Mouse (Mus musculus) cerebellum, postnatal 4 days (tissue): Measurements from ENCODE around the gene Cmip.

Experiments used
- DNase-seq, 2 experiments: peaks; one replicate each; pipeline ENCODE4 v3.0.0; 2022; ENCODE audit warnings: low spot score in 2 of 2, mixed read lengths in 1 of 2

Gene Cmip

DNA sequence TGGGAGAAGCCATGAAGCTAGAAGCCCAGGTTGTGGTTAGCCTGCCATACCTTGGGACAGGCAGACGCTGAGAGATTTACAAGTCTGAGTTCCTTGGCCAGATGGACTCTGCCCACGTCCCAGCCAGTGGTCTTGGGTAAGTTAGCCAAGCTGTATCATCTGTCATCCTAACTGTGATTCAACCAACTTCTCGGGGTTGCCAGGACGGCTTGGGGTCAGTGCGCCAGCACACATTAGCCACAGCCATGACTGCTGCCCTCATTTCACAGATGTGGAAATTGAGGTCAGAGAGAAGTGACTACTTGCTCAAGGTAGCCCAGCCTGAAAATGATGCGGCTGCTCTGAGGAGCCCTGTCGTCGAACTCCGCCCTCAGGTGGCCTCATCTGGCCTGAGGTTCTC lies 68.0 kb downstream of the Cmip start:
- no peak for DNase-seq

- DNase-seq: no peak
These were observed 69.9 kb downstream of the Cmip start for GRCm38 (mm10) chr8:117326735-117327134.

DNA sequence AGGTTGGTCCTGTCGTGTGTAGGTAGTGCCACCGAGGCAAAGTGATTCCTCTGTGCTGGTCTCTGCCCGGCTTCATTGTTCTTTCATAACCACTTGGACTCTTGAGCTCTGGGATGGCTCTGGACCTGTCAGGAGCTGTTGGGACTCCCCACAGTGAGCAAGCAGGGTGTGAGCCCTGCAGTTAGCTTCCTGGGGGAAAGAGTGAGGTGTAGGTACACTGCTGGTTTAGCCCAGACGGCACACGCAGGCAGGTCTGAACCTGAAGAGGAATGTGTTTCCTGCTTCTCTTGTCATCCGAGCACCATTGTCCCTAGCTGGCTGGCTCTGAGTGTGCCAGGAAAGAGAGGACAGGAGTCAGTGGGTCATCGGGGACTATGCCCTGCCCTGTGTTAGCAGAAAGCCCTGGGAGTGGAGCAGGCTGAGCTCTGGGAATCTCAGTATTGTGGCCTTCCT lies 70.5 kb downstream of the Cmip start:
- DNase-seq: no peak

GRCm38 (mm10) chr8:117328758-117329157 lies 71.9 kb downstream of the Cmip start:
- DNase-seq: no peak

DNA sequence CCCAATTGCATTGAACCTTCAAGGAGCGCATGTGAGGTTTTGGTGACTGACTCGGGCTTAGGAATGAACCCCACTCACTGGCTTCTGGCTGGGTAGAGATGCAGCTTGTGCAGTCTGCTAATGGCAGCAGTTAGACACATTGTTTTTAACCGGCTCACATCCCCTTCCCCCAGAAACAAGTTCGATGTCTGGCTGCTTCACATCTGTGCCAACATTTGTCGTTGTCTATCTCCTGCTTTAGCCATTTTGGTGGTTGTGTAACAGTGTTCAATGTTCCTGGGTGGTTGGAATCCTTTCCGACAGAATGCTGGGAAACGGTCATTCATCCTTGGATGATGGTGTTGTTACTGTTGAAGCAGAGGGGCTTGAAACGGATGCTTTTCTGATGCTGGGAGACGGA lies 72.3 kb downstream of the Cmip start:
- DNase-seq: no peak

DNA sequence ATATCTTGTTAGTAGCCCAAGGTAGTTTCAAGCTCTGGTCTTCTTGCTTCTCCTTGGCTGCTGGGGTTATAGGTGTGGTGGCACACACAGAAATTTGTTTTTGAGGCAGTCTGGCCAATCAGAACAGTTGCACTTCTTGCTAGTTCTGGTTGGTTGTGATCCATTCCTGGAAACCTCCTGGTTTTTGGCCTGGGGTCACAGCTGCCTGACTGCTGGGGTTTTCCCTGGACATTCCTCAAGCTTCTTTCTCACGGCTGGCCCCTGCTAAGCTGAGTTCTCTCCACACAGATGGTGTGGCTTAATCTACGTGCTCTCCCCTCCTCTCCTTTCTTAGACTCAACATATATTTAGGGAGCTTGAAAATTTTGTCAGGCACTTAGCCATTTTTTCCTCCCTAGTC lies 73.0 kb downstream of the Cmip start:
- DNase-seq: no peak

GRCm38 (mm10) chr8:117332229-117333010 lies 75.6 kb downstream of the Cmip start:
- no peak for DNase-seq

- no peak for DNase-seq
These were observed 76.8 kb downstream of the Cmip start for GRCm38 (mm10) chr8:117333619-117334018.

DNA sequence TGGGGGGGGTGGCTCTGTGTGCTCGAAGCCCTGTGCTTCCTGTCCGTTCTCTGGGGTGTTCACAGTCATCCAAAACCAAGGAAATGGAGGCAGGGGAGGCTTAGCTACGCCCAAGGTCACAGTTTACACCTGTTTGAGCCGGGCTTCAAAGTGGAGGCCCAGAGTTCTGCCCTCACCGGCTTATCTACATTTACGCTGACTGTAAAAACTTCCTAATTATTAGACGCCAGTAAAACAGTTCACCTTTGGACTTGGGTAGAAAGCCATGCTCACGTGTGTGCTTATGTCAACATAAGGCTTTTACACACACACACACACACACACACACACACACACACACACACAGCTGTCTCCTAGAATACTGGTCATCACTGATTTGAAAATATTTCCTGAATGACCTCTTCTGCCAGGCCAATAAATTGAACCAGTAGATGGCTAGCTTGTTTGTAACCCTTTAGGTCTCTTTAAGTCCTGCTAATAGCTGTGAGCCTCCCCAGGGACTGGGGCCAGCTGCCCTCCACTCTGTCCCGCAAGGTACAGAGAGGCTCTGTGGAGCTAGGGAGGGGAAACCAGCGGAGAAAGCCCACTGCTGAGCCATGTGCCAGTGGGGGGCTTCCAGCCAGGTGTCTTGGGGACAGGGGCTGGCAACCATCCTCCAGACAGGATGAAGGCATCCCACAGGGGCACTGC lies 77.3 kb downstream of the Cmip start:
- no peak for DNase-seq

- DNase-seq: no peak
These were observed 78.0 kb downstream of the Cmip start for GRCm38 (mm10) chr8:117334748-117335393.

DNA sequence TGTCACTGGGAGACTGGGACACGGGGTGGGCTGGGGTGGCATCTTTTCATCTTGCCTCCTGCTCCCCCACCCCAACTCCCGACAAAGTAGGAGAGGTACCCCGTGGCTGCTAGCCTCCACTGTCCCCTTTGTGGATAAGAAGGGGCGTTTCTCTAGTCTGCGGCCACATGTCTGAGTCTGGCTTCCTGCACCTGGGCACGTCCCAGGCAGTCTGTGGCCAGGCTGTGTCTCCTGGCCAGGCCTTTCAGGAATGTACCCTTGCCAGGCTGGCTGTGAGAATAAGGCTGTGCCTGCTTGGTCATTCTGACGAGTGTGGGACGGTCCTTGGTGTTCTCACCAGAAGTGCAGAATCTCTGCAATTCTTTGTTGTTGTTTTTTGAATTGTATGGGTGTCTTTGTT lies 78.6 kb downstream of the Cmip start:
- DNase-seq: no peak

DNA sequence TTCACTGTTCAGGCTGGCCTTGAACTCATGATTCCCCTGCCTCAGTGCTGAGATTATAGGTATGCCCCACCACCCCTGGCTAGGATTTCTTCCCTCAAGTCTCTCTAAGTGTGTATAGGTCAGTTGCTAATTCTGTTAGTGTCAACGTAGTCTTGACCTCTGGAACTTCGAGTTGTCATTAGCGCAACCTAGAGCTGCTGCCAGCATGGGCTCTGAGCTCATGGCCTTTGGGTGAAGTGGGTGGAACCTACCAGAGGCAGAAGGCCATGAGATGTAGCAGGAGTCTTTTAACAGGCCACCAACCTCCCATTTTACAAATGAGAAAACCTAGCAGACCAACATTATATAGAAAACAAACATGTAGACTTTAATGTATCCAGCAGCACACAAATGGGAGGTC lies 80.3 kb downstream of the Cmip start:
- DNase-seq: no peak

DNA sequence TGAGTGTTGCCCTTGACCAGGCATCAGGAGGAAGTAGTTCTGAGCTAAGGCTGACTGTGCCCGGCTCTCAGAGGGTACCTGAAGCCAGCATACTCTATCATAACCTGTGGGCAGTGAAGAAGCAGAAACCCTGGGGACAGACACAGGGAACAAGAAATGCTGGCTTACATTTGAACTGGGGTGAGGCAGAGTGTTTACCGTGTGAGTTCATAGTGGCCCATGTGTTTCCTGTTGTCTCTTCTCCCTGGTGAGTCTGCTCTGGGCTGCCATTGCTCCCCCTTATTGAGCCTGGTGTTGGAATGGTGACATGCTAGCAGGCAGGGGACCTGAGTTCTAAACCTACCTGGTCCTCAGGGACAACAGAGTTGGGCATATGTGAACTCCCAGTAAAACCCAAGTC lies 81.8 kb downstream of the Cmip start:
- no peak for DNase-seq

GRCm38 (mm10) chr8:117339296-117339957 lies 82.6 kb downstream of the Cmip start:
- no peak for DNase-seq

- DNase-seq: no peak
These were observed 83.2 kb downstream of the Cmip start for GRCm38 (mm10) chr8:117339958-117340651.

GRCm38 (mm10) chr8:117340800-117341199 lies 83.9 kb downstream of the Cmip start:
- DNase-seq: no peak

- DNase-seq: no peak
These were observed 86.0 kb downstream of the Cmip start for GRCm38 (mm10) chr8:117342735-117343385.

GRCm38 (mm10) chr8:117343484-117343883 lies 86.6 kb downstream of the Cmip start:
- DNase-seq: no peak

DNA sequence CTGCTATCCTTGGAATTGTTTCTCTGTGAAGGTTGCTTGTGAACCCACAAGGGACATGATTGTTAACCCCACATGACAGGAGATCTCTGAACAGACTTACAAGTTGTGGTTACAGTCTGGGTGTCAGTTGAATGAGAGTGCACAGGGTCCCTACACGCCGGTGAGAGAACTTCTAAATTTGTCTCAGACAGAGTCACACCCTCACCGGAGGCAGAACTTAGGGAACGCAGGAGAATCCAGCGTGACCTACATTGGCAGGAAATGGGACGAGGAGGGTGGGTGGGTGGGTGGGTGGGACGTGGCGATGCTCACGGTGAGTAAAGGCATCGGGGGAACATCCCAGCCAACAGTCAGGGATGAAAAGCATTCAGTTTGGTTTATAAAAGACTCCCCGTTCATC lies 88.0 kb downstream of the Cmip start:
- no peak for DNase-seq

- DNase-seq: no peak
These were observed 88.5 kb downstream of the Cmip start for GRCm38 (mm10) chr8:117345376-117345775.

- no peak for DNase-seq
These were observed 90.7 kb downstream of the Cmip start for GRCm38 (mm10) chr8:117347556-117347955.
